Mouse (Mus musculus) right cerebral cortex, postnatal 25 days (tissue): ENCODE measurements at regions not wholly inside any gene's neighbourhood (a gene's known extent, or its start where the extent isn't known, plus 50 kb on each side); places are given as distances from the start of the nearest gene placed in this dataset.
"Not testable (repeated sequence)": the region's sequence is repeated elsewhere in the genome, so short reads cannot be mapped to it uniquely, and the experiment has no call there.

Experiments used
- DNase-seq: peaks from one replicate; pipeline ENCODE4 v3.0.0; 2022

DNA sequence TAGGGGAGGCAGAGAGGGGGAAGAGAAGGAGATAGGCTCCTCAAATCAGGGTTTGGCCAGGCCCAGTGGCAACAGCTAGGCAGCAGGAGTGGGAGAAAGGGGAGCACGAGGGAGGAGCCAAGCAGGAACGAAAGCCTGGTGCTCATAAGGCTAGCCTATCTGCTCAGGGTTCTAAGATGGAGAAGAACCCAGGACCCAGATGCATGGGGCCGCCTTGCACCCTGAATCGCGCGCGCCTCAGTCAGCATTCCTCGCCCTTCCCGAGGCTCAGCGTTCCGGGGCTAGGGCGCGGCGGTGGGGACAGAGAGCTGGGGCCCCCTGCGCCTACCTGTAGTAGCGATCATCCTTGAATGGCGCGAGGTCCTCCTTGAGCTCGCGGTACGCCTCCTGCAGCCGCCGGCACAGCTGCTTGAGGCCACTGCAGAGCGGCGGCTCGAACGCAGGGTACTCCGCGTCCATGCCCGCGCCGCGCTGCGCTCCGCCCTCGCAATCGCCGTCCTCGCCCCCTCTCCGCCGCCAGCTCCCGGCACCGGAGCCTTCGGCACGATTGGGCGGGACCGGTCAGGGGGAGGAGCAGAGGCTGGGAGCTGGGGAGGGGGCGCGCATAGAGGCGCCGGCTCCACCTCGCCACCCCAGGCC lies 60.1 kb downstream of the Dynlt1b start:
- peak; percentile 82 for DNase-seq

DNA sequence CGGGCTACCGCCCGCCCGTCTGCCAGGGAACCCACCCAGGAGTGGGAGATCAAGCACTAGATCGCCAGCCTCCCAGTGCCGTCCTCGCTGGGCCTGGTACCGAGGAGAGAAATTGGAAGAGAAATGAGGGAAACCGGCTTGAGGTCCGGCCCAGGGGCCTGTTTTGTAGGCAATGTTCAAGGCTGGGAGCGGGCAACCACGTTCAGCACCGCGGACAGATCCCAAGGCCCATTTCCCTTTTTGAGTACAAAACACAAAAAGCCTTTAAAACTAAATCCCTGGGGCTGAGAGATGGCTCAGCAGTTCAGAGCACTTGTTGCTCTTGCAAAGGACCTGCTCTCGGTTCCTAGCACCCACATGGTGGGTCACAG lies 60.6 kb downstream of the Dynlt1b start:
- DNase-seq = not testable (repeated sequence)

DNA sequence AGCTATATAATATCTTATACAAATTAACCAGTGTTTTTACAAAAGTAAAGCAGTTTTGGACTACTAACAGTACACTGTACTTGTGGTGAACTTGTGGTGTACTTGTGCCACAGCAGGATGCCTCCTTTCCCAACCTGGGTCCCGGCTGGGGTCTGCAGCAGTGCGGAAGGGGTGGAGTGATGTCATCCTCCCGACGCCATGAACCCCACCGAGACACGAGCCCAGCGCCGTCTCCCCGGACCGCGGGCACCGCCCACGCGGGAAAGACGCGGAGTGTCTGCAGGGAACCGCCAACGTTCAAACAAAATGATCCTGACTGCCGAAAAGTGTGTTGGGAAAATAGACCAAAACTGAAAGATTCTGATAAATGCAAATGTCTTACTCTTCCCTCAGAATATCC lies 62.6 kb downstream of the Dynlt1b start:
- peak; percentile 52 for DNase-seq

DNA sequence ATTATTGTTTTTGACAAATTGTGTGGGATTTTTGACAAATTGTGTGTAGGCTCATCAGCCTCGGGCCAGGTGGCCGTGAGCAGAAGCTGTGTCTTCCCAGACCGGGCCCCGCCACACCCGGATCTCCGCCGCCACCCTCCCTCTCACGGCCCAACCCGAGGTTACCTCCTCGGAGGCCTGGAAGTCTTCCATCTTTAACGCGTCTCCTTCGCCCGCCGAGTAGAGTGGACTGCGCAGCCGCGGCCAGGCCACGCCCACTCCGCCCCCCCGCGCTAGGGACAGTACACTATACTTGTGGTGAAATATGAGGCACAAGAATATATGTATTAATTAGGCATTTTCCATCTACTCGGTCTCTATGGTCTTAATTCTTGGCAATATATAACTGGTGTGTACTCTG lies 63.0 kb downstream of the Dynlt1b start:
- DNase-seq = peak; percentile 54

DNA sequence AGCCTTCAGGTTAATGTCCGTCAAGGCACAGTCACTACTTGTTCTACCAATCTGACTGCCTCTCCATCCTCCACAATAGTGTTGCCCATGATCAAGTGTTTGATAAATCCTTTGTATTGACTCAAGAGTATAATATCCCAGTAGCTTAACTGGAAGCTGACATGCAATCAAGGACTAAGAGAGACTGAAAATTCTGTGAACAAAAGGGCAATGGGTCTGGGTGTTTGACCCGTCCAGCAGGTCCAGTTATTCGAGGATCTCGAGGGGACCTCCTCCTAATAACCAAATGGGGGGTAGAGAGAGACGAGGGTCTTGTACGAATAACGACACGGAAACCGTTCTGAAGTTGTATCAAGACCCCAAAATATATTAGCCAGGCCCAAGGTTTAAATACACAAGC lies 66.6 kb downstream of the Dynlt1b start:
- not testable (repeated sequence) for DNase-seq

DNA sequence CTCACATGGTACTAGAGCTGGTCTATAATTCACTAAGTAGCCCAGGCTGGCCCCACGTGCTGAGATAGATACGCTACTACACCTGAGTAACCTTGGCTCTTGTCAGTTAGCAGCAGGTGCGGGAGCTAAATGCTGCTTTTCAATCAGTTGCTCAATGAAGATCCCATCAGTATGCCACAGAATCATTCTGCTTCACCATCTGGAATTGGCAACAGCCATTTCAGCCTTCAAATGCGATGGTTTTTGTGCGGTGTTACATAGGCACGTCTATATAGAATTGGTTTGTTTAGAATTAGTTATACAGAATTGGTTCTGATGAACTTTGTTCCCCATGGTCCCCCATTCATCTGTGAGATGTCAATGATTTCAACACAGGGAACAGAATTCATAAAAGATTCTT lies 72.8 kb downstream of the Dynlt1b start:
- not testable (repeated sequence) for DNase-seq

GRCm38 (mm10) chr17:6505896-6506295 lies 76.0 kb downstream of the Dynlt1b start:
- DNase-seq = not testable (repeated sequence)

DNA sequence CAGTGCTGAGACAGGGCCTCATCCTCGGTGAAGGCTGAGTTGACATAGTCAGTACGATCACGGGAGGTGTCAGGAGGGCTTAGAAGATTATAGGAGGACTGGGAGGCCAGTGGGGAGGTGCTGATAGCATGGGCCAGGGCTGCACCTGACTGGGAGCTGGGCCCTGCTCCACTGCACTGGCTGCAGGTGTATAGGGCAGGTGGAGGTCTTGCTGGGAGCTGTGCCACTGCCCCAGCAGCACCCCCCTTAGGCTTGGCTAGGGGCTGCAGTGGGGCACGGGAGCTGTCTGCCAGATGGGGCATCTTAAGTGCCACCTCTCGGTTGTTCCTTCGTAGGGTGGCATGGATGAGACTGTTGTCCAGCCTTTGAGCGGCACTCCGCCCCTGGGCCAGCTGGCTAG lies 85.2 kb downstream of the Dynlt1b start:
- not testable (repeated sequence) for DNase-seq

GRCm38 (mm10) chr17:6519107-6519506 lies 82.4 kb upstream of the Dynlt1c start:
- DNase-seq = not testable (repeated sequence)

GRCm38 (mm10) chr17:6520001-6520400 lies 81.5 kb upstream of the Dynlt1c start:
- DNase-seq = not testable (repeated sequence)

DNA sequence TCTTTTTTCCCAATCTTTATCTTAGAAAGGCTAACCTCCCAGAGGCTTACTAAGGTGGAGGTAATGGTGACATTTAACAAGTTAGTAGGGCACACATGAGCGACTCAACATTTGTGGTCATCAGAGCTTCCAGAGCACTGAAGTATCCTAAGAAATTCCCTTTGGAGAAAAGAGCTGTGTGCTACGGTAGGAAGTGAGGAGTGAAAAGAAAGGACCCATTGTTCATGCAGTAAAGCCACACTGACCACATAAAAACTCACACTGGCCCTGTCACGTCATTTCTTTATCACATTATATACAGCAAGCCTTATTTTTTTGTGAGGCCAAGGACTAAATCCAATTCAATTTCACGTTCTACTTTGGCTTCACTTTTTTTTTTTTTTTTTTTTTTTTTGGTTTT lies 80.7 kb upstream of the Dynlt1c start:
- not testable (repeated sequence) for DNase-seq

DNA sequence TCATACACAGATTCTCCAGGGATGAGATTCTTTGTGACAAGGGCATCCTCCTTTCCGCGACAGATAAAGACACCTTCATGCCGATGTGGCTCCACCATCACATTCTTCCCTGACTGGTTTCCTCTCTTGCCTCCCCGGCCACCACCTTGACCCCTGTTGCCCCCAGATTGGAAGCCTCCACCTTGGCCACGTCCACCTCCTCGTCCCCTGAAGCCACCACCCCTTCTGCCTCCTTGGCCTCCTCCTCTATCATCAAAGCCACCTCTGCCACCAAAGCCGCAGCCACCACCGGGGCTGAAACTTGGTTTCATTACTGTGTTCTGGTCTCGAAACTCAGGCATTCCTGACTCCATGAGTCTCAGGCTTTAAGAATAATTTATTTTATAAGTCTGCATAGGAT lies 79.3 kb upstream of the Dynlt1c start:
- not testable (repeated sequence) for DNase-seq

DNA sequence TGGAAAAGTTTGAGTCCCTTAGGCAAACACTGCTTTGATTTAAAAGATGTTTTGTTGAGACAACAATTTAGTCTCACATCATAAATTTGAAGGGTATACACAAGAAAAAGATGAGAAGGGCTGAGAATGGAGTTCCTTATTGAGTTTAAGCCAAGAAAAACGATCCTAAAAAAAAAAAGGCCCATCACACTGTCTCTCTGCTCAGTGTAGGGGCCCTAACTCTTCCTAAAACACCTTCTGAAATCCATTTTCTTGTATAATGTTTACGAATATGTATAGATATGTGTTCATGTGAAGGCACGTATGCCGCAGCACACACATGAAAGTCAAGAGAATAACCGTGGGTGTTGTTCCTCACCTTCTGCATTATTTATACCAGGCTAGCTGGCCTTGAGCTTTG lies 62.7 kb upstream of the Dynlt1c start:
- DNase-seq = not testable (repeated sequence)

- not testable (repeated sequence) for DNase-seq
These were observed 54.3 kb upstream of the Dynlt1c start for GRCm38 (mm10) chr17:6547064-6547760.

GRCm38 (mm10) chr17:6547937-6548336 lies 53.5 kb upstream of the Dynlt1c start:
- DNase-seq = not testable (repeated sequence)
